Mouse (Mus musculus): ENCODE results near the gene Mbd3l2.

GRCm38 (mm10) chr9:18468005-18468404 is 37.6 kb downstream of the Mbd3l2 start:
- TF ChIP-seq CTCF (IDR thresholded peaks at IDR 0.05; ENCODE audit: extremely low read depth, insufficient read depth, insufficient read length, insufficient replicate concordance) (no peak), POLR2A (IDR thresholded peaks at IDR 0.05; ENCODE audit: low read depth, low read length) (no peak)
